In the genomic region with DNA sequence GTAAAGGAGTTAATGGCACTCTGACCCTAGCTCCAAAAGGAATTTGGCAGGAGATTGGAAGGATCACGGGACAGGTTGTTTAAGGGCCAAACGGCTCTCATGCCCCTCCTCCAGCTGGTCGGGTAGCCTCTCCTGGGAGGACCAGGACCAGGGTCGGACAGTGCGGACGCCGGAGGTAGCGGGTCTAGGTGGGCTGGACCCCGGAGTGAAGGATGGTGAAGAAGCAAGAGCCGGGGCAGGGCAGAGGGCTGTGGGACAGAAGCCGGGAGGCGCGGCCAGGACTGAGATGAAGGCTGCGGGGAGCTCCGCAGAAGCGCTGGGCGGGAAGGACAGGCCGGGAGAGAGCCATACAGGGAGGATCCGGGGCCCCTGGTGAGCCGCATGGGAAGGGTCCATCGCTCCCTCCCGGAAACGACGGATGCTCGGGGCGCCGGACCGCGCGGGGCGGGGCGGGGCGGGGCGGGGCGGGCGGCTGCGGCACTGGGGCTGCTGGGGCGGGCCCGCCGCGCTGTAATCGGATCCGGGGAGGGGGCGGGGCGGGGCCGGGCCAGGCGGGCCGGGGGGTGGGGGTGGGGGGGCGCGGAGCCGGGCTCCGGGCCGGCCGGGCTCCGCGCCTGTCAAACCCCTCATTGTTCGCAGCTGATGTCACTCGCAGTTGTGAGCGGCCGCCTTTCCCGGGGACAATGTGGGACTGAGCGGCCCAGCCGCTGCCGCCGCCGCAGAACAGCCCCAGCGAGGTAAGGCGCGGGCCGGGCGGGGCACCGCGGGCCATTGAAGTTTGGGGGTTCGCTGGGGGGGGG, we compare ENCODE assay signal across 8 mouse cellular contexts. TPM values are rescaled to one million over a fixed set of nuclear protein-coding genes. Genes with fewer than 3 reads are reported as not detected.
A peak's percentile ranks its signal among the peaks of the same experiment; 100 is the strongest.
DNase-seq lines count a peak whose midpoint lies in the region; ATAC-seq and TF ChIP-seq lines count a peak whose summit lies in the region.

A gene (plus strand): TSS at position 21 of the 800 bp plus-strand sequence.

- no peaks in the 10 kb centered on the region for H3K36me3 ChIP-seq in forebrain, embryonic 16.5 days (ENCODE audit: control insufficient read depth, insufficient read depth)
- no peaks in the 10 kb centered on the region for H3K36me3 ChIP-seq in hindbrain, embryonic 11.5 days (ENCODE audit: control insufficient read depth, insufficient read depth, low read length)
- H3K36me3 ChIP-seq in lung, postnatal 0 days (ENCODE audit: insufficient read depth, low read length) = no peaks in the 10 kb centered on the region

- no peak for TF ChIP-seq EP300 in lung, postnatal 0 days (IDR thresholded peaks at IDR 0.05)

- H3K4me2 ChIP-seq in forebrain, embryonic 16.5 days (ENCODE audit: low read length) = peak within 1 kb of the TSS; percentile 99
- peak within 1 kb of the TSS; percentile 97 for H3K4me2 ChIP-seq in hindbrain, embryonic 11.5 days (replicated peaks; ENCODE audit: low read depth, low read length)
- peak within 1 kb of the TSS; percentile 79 for H3K4me2 ChIP-seq in lung, postnatal 0 days (replicated peaks; ENCODE audit: low read depth, low read length)

- H3K27ac ChIP-seq in left cerebral cortex, adult 2 months = peak within 1 kb of the TSS; percentile 96
- peak within 1 kb of the TSS; percentile 85 for H3K27ac ChIP-seq in brown adipose tissue, adult 24 weeks (replicated peaks; ENCODE audit: low read depth, low read length)
- peak within 1 kb of the TSS; percentile 89 for H3K27ac ChIP-seq in forebrain, embryonic 16.5 days (ENCODE audit: low read length)
- H3K27ac ChIP-seq in hindbrain, embryonic 11.5 days (ENCODE audit: low read depth, low read length) = peak within 1 kb of the TSS; percentile 98
- peak within 1 kb of the TSS; percentile 62; the same call in 1 of the 2 replicates for H3K27ac ChIP-seq in lung, postnatal 0 days (ENCODE audit: low read length)

- no peaks in the 10 kb centered on the region for H3K27me3 ChIP-seq in forebrain, embryonic 16.5 days (replicated peaks; ENCODE audit: control insufficient read depth, insufficient read depth, low read length)
- no peaks in the 10 kb centered on the region for H3K27me3 ChIP-seq in hindbrain, embryonic 11.5 days (ENCODE audit: control insufficient read depth, insufficient read depth, low read length)
- H3K27me3 ChIP-seq in lung, postnatal 0 days (replicated peaks; ENCODE audit: insufficient read depth, low read length) = no peaks in the 10 kb centered on the region

- H3K4me3 ChIP-seq in left cerebral cortex, adult 2 months = peak within 1 kb of the TSS; percentile 79
- H3K4me3 ChIP-seq in brown adipose tissue, adult 24 weeks (ENCODE audit: insufficient read depth, low read depth, low read length) = peak within 1 kb of the TSS; percentile 70
- H3K4me3 ChIP-seq in forebrain, embryonic 16.5 days (replicated peaks; ENCODE audit: low read length) = peak within 1 kb of the TSS; percentile 78
- peak within 1 kb of the TSS; percentile 82 for H3K4me3 ChIP-seq in hindbrain, embryonic 11.5 days (ENCODE audit: low read depth, low read length)
- peak within 1 kb of the TSS; percentile 56 for H3K4me3 ChIP-seq in lung, postnatal 0 days (ENCODE audit: low read depth, low read length)

- intact Hi-C loops in left cerebral cortex, adult 2 months (cut with DNase I) = no loop called here

- TF ChIP-seq CTCF in left cerebral cortex, adult 2 months (IDR thresholded peaks at IDR 0.05) = no peak
- no peak for TF ChIP-seq CTCF in lung, postnatal 0 days (IDR thresholded peaks at IDR 0.05)

- peak within 1 kb of the TSS; percentile 96 for H3K9ac ChIP-seq in forebrain, embryonic 16.5 days (replicated peaks; ENCODE audit: low read depth, low read length)
- H3K9ac ChIP-seq in hindbrain, embryonic 11.5 days (ENCODE audit: low read depth, low read length) = peak within 1 kb of the TSS; percentile 93
- peak within 1 kb of the TSS; percentile 51 for H3K9ac ChIP-seq in lung, postnatal 0 days (replicated peaks; ENCODE audit: low read depth)

- no peaks in the 10 kb centered on the region for H3K9me3 ChIP-seq in forebrain, embryonic 16.5 days (ENCODE audit: control insufficient read depth, low read length)
- H3K9me3 ChIP-seq in hindbrain, embryonic 11.5 days (ENCODE audit: control insufficient read depth, low read length) = no peaks in the 10 kb centered on the region
- H3K9me3 ChIP-seq in lung, postnatal 0 days (ENCODE audit: low read length) = no peaks in the 10 kb centered on the region

- H3K4me1 ChIP-seq in brown adipose tissue, adult 24 weeks (ENCODE audit: control insufficient read depth, insufficient read depth, insufficient read length, low read length) = peaks cover 2% of the 10 kb centered on the region; the same call in 1 of the 2 replicates
- H3K4me1 ChIP-seq in forebrain, embryonic 16.5 days (replicated peaks; ENCODE audit: control insufficient read depth, insufficient read depth, low read length) = peaks cover 55% of the 10 kb centered on the region
- H3K4me1 ChIP-seq in hindbrain, embryonic 11.5 days (replicated peaks; ENCODE audit: control insufficient read depth, insufficient read depth, low read length) = peaks cover 31% of the 10 kb centered on the region
- peaks cover 9% of the 10 kb centered on the region; the same call in 1 of the 2 replicates for H3K4me1 ChIP-seq in lung, postnatal 0 days (ENCODE audit: insufficient read depth, low read depth, low read length)

- 0% methylated on average over 40 of the region's 74 CpGs for WGBS in forebrain, embryonic 16.5 days
- 0% methylated on average over 35 of the region's 74 CpGs for WGBS in hindbrain, embryonic 11.5 days
- WGBS in lung, postnatal 0 days = 1% methylated on average over 29 of the region's 74 CpGs

- peak; percentile 72 for ATAC-seq in forebrain, embryonic 16.5 days
- ATAC-seq in hindbrain, embryonic 11.5 days (ENCODE audit: low FRiP score) = peak; percentile 79
- ATAC-seq in lung, postnatal 0 days = peak; percentile 77

- peak; percentile 55 to 67 for DNase-seq in left cerebral cortex, adult 2 months (ENCODE audit: extremely low spot score in 1 of 2, low spot score in 2 of 2)
- DNase-seq in left cerebral cortex, adult 11 months (ENCODE audit: low spot score) = no peak
- DNase-seq in hindbrain, embryonic 11.5 days (ENCODE audit: low spot score) = peak; percentile 82
- DNase-seq in layer of hippocampus, adult 9-11 months = peak; percentile 70
- DNase-seq in lung, postnatal 0 days (ENCODE audit: low spot score) = peak; percentile 67
- peak; percentile 82 for DNase-seq in retina, embryonic 14.5 days (ENCODE audit: low spot score)

RNA-seq across cellular contexts. Expression of the gene that starts here (rescaled TPM):
- total RNA-seq in left cerebral cortex, adult 2 months (2021) = 100 to 1,000 TPM; 202 to 207 TPM
- 12.8 and 14.5 TPM in 2 replicates for polyA plus RNA-seq in brown adipose tissue, adult 24 weeks (2012; ENCODE audit: insufficient read depth, insufficient read length, missing spikeins)
- polyA plus RNA-seq in forebrain, embryonic 16.5 days (2015; fragmentation: Nextera tagmentation; extraction: Ambion mirVana) = 221 and 249 TPM in 2 replicates
- 222 and 249 TPM in 2 replicates for polyA plus RNA-seq in hindbrain, embryonic 11.5 days (2014; fragmentation: Nextera tagmentation; extraction: Ambion mirVana)
- polyA plus RNA-seq in lung, postnatal 0 days (2015; fragmentation: Nextera tagmentation; extraction: Ambion mirVana) = 29.4 and 30.6 TPM in 2 replicates
